Mouse (Mus musculus) 3134 (cell line): ENCODE data around the gene Olfr1418.

Source experiments
- DNase-seq: peaks from one replicate; pipeline ENCODE4 v3.0.0-alpha.2; 2011; ENCODE audit warnings: low spot score; ENCODE audit not compliant: insufficient read length; ENCODE audit errors: extremely low read depth

Gene Olfr1418

DNA sequence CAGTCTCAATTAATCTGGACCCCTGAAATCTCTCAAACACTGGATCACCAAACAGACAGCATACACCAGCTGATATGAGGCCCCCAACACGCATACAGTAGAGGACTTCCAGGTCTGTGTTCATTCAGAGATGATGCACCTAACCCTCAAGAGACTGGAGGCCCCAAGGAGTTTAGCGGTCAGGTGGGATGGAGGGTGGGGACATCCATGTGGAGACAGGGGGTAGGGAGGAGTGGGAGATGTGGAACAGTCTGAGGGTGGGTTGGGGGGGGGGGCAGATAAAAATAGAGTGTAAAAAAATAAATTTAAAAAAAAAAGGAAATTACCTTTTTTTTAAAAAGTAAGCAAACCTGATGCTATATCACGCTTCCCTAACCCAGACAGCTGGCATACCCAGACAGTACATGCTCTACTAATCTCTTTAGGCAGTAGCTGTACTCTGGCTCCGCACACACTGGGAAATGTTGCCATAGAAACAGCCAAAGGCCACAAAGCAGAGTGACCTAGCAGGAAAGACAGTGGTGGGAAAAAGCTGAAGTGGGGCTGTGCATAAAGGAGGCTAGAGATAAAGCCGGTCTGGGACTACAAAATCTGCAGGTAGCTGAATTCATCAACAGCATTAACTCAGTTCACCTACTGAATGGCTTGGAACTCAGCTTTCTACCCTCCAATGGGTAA is 49.0 kb downstream of the Olfr1418 start:
- no peak for DNase-seq

DNA sequence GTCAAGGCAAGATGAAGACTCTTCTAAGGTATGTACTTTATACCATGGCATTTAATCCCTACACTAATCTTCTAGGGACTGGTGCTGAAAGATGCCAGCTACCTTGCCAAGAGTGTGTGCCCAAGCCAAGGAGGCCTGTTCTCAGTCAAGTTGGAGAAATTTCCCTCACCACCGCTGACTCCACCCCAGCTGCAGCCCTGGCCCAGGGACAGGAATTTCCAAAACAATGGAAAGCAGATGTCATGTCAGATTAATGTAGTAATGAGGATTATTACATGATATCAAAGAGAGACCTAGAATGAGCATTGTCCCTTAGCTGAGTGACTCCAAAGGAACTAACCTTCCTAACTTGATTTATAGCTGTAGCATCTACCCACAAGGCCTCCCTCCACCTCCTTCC is 50.0 kb downstream of the Olfr1418 start:
- DNase-seq, result no peak

DNA sequence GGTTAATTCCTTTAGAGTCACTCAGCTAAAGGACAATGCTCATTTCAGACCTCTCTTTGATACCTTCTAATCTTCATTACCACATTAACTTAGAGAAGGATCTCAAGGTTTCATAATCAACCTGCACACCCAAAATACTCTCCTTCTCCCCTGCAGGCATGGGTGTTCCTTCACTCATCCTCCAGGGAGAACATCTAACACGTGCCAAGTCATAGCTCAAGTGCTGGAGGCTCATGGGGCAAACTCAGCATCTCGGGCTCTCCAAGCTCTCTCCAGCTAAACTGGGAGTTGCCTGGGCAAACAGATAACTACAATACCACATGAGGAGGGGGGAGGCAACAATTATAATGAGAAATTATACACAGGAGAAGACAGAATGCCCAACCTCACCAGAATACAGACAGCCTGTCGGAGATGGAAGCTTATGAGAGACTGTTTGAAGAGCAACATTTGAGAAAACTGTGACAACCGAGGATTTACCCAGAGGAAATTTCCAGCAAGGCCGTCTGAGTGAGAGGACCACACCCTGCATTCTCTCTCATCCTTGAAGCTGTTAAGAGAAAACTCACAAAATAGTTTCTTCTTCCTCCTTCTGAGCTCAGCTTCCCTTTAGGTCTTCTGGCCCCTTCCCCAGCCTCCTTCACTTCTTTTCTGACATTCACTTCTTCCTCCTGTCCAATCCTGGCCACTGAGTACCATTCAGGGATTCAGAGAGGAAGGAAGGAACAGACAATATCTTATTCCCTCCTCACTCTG is 50.7 kb downstream of the Olfr1418 start:
- DNase-seq, result no peak

DNA sequence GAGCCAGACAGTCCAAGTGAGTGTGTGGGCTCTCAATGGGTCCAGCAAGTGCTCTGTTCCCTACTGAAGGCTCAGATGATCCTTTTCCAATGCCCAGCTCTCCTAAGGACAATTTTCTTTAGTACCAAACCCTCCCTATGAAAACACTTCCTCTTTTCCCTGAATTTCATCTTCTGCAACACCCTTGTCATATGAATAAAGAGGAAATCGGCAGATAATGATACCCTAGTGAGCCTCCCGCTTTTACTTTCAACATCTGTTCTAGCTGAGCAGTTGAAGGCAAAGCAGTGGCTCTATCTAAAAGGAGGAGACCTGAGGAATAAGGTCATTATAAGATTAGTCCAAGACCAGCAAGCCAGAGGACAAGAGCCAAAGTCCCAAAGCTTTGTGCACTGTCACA is 52.4 kb downstream of the Olfr1418 start:
- DNase-seq, result no peak

DNA sequence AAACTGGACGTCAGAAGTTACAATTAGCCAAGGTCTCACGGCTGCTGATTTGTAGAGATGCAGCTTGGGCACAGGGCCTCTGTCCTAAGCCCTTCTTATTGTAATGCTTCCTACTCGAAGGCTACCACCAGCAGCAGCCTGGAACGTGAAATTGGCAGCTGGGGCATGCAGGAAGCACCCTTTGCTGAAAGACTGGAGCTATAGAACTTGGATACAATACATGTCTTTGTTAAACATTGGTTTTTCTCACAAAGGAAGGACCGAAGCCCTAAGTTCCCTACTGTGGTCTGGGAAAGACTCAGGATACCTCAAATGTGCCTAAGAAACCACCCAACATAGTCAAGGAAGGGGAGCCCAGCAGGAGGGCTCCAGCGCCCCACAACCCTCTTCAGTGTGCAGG is 53.0 kb downstream of the Olfr1418 start:
- no peak for DNase-seq

DNA sequence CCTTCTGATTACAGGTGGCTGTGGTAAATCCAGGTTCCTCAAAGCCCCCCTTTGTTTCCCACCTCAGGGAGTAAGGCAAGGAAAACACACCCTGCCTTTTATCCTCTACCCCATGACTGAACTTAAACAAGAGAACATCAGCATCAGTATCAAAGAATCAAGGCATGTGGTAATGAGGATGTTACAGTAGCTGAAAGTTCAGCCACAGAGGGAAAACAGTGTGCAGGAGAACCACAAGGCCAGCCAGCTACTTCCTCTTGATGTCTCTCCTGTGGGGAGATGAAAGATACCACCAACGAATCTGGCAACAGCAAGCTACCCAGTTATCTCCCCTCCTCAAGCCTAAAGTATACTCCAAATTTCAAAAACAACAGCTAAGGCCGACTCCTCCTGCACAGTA is 53.6 kb downstream of the Olfr1418 start:
- DNase-seq, result no peak

DNA sequence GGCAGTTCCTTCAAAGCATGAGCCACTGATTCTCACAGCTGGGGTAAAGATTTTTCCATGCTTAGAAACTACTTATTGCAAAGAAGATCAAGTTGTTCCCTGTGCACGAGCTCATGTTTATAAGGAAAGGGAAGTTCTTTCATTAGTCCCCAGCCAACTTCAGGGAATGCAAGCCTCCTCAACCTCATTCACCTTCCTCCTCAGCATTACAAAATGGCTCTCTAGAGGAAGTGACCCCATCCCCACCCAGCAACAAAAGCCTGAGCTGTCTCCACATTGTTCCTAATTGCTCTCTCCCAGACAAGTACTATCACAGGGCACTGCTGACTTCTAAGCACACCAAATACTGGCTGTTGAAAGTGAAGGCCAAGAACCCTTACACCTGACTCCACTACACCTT is 56.4 kb downstream of the Olfr1418 start:
- DNase-seq, result no peak
